28 mouse cellular contexts compared by ENCODE assay signal in the genomic region with DNA sequence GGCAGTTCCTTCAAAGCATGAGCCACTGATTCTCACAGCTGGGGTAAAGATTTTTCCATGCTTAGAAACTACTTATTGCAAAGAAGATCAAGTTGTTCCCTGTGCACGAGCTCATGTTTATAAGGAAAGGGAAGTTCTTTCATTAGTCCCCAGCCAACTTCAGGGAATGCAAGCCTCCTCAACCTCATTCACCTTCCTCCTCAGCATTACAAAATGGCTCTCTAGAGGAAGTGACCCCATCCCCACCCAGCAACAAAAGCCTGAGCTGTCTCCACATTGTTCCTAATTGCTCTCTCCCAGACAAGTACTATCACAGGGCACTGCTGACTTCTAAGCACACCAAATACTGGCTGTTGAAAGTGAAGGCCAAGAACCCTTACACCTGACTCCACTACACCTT. TPM values are rescaled to one million over a fixed set of nuclear protein-coding genes. Genes with fewer than 3 reads are reported as not detected.
DNase-seq lines count a peak whose midpoint lies in the region; ATAC-seq and TF ChIP-seq lines count a peak whose summit lies in the region.
"Had no signal": no experiment of that assay in that cellular context is flagged by ENCODE, and none has a peak within 500 bp of the region (broad histone marks: within the 10 kb centered on the region; RNA-seq: fewer than 3 reads in every experiment).

No protein-coding gene starts in this region.

- H3K36me3 ChIP-seq in intestine, embryonic 15.5 days: no peaks in the 10 kb centered on the region
- H3K36me3 ChIP-seq: forebrain, embryonic 12.5 days; limb, embryonic 13.5 days had no signal

- whole genome bisulfite sequencing in intestine, embryonic 15.5 days: 35% methylated on average over 1 of the region's 1 CpGs

- H3K4me1 ChIP-seq in cortical plate, adult 2 months (ENCODE audit: control insufficient read depth, insufficient read depth, low read length): no peaks in the 10 kb centered on the region
- H3K4me1 ChIP-seq in intestine, embryonic 15.5 days (replicated peaks): no peaks in the 10 kb centered on the region
- H3K4me1 ChIP-seq: forebrain, embryonic 12.5 days; limb, embryonic 13.5 days; neural tube, embryonic 15.5 days had no signal

- DNase-seq in heart, adult 8-10 months (ENCODE audit: low spot score): peak; percentile 52
- DNase-seq in heart, postnatal 14 days: no peak
- DNase-seq in ES-CJ7 (ENCODE audit: low read depth, low spot score): peak; percentile 25
- peak; percentile 79 for DNase-seq in lung, postnatal 36 days
- DNase-seq in ovary, adult 18-20 months (ENCODE audit: low spot score): no peak
- DNase-seq: adrenal gland, postnatal 36 days; B cell, adult 2 months; cerebellum, adult 9-11 months; embryo, embryonic 11 days; kidney, adult 18-20 months; kidney, postnatal 10 days; thymus, postnatal 14 days had no signal

- H3K9me3 ChIP-seq in intestine, embryonic 15.5 days: no peaks in the 10 kb centered on the region
- H3K9me3 ChIP-seq: forebrain, embryonic 12.5 days; limb, embryonic 13.5 days; neural tube, embryonic 15.5 days had no signal

- no peak for ATAC-seq in cerebellum, adult (ENCODE audit: insufficient number of reproducible peaks, low FRiP score, low TSS enrichment)
- ATAC-seq in intestine, embryonic 15.5 days: no peak
- ATAC-seq: hindbrain, postnatal 0 days; Patski had no signal

- peak overlapping the region; percentile 59; the same call in 1 of the 2 replicates for H3K27ac ChIP-seq in cortical plate, adult 2 months (ENCODE audit: insufficient read depth, low read length)
- no peak overlapping the region for H3K27ac ChIP-seq in intestine, embryonic 15.5 days
- H3K27ac ChIP-seq: forebrain, embryonic 12.5 days; hindbrain, postnatal 0 days; limb, embryonic 13.5 days; neural tube, embryonic 15.5 days had no signal

- H3K27me3 ChIP-seq in intestine, embryonic 15.5 days (replicated peaks): no peaks in the 10 kb centered on the region
- H3K27me3 ChIP-seq: forebrain, embryonic 12.5 days; limb, embryonic 13.5 days; neural tube, embryonic 15.5 days; Patski had no signal

- no peak overlapping the region for H3K9ac ChIP-seq in intestine, embryonic 15.5 days
- H3K9ac ChIP-seq: forebrain, embryonic 12.5 days; limb, embryonic 13.5 days; neural tube, embryonic 15.5 days had no signal

- TF ChIP-seq POLR2A in cortical plate, adult 2 months (IDR thresholded peaks at IDR 0.05; ENCODE audit: extremely low read depth, insufficient read depth, low read length): no peak

- intact Hi-C loops in heart, postnatal 14 days (cut with DNase I): no loop called here

- H3K4me2 ChIP-seq in intestine, embryonic 15.5 days (replicated peaks): no peak overlapping the region
- H3K4me2 ChIP-seq: forebrain, embryonic 12.5 days; limb, embryonic 13.5 days; midbrain, embryonic 11.5 days; neural tube, embryonic 15.5 days had no signal

- TF ChIP-seq CTCF in cortical plate, adult 2 months (IDR thresholded peaks at IDR 0.05; ENCODE audit: extremely low read depth, insufficient read depth, low read length): no peak

- H3K4me3 ChIP-seq in cortical plate, adult 2 months (ENCODE audit: insufficient read depth, low read length): no peak overlapping the region
- H3K4me3 ChIP-seq in intestine, embryonic 15.5 days (replicated peaks): no peak overlapping the region
- H3K4me3 ChIP-seq: forebrain, embryonic 12.5 days; limb, embryonic 13.5 days; neural tube, embryonic 15.5 days had no signal

RNA-seq across cellular contexts. Expression of gene Stx3, which starts 14.8 kb away (rescaled TPM):
- total RNA-seq in heart, adult 8-10 months (2022): 1 to 10 TPM; 3.0 to 5.4 (median 3.4) TPM
- total RNA-seq in heart, postnatal 14 days (2021): 1 to 10 TPM; 7.7 to 8.4 TPM
- polyA plus RNA-seq in cortical plate, adult 2 months (2012; rRNA removed): 46.4 and 56.4 TPM in 2 replicates
- polyA plus RNA-seq in intestine, embryonic 15.5 days (2015; fragmentation: Nextera tagmentation; extraction: Ambion mirVana): 41.6 and 44.8 TPM in 2 replicates

RNA-seq across cellular contexts. Expression of gene Mrpl16, which starts 34.2 kb away (rescaled TPM):
- total RNA-seq in heart, adult 8-10 months (2022): 100 to 1,000 TPM; 105 to 122 (median 115) TPM
- total RNA-seq in heart, postnatal 14 days (2021): 100 to 1,000 TPM in 1 of 2 experiments, 10 to 100 TPM in 1; 90.2 to 101 TPM
- polyA plus RNA-seq in cortical plate, adult 2 months (2012; rRNA removed): 38.9 and 39.5 TPM in 2 replicates
- 58.3 and 63.8 TPM in 2 replicates for polyA plus RNA-seq in intestine, embryonic 15.5 days (2015; fragmentation: Nextera tagmentation; extraction: Ambion mirVana)

RNA-seq across cellular contexts. Expression of gene Olfr1417, which starts 34.6 kb away (rescaled TPM):
- not detected for total RNA-seq in heart, adult 8-10 months (2022)
- total RNA-seq in heart, postnatal 14 days (2021): not detected
- not detected in 2 replicates for polyA plus RNA-seq in cortical plate, adult 2 months (2012; rRNA removed)
- polyA plus RNA-seq in intestine, embryonic 15.5 days (2015; fragmentation: Nextera tagmentation; extraction: Ambion mirVana): not detected in 2 replicates
- total RNA-seq: adrenal gland, postnatal 36 days; gastrocnemius, postnatal 4 days; hematopoietic stem cell, adult 5-6 weeks; hindbrain, postnatal 0 days; layer of hippocampus, adult 8-10 months; left cerebral cortex, adult 8-10 months had no signal
- polyA plus RNA-seq: forebrain, embryonic 12.5 days; limb, embryonic 13.5 days; liver, embryonic 16.5 days; midbrain, embryonic 11.5 days; neural tube, embryonic 15.5 days; stomach, embryonic 14.5 days had no signal

RNA-seq across cellular contexts. Expression of gene Olfr1418, which starts 56.4 kb away (rescaled TPM):
- total RNA-seq in heart, adult 8-10 months (2022): not detected
- not detected for total RNA-seq in heart, postnatal 14 days (2021)
- not detected in 2 replicates for polyA plus RNA-seq in cortical plate, adult 2 months (2012; rRNA removed)
- polyA plus RNA-seq in intestine, embryonic 15.5 days (2015; fragmentation: Nextera tagmentation; extraction: Ambion mirVana): not detected in 2 replicates
- total RNA-seq: adrenal gland, postnatal 36 days; gastrocnemius, postnatal 4 days; hematopoietic stem cell, adult 5-6 weeks; hindbrain, postnatal 0 days; layer of hippocampus, adult 8-10 months; left cerebral cortex, adult 8-10 months had no signal
- polyA plus RNA-seq: forebrain, embryonic 12.5 days; frontal cortex, adult 2 months; hindbrain, postnatal 0 days; limb, embryonic 13.5 days; liver, embryonic 16.5 days; midbrain, embryonic 11.5 days; neural tube, embryonic 15.5 days; stomach, embryonic 14.5 days had no signal

RNA-seq across cellular contexts. Expression of gene Gif, which starts 57.1 kb away (rescaled TPM):
- total RNA-seq in heart, adult 8-10 months (2022): not detected
- total RNA-seq in heart, postnatal 14 days (2021): not detected
- polyA plus RNA-seq in cortical plate, adult 2 months (2012; rRNA removed): not detected in 2 replicates
- not detected in 2 replicates for polyA plus RNA-seq in intestine, embryonic 15.5 days (2015; fragmentation: Nextera tagmentation; extraction: Ambion mirVana)
- total RNA-seq: adrenal gland, postnatal 36 days; gastrocnemius, postnatal 4 days; hematopoietic stem cell, adult 5-6 weeks; hindbrain, postnatal 0 days; layer of hippocampus, adult 8-10 months; left cerebral cortex, adult 8-10 months had no signal
- polyA plus RNA-seq: forebrain, embryonic 12.5 days; frontal cortex, adult 2 months; hindbrain, postnatal 0 days; limb, embryonic 13.5 days; liver, embryonic 16.5 days; midbrain, embryonic 11.5 days; neural tube, embryonic 15.5 days had no signal

Comparison
In these comparisons a context has a peak if more than half of its experiments do, and no peak if none do; other contexts are left out.
1. DNase-seq: peak in heart, adult 8-10 months (single experiment), ES-CJ7 (single experiment) and lung, postnatal 36 days (single experiment); none in heart, postnatal 14 days (0 of 2) and ovary, adult 18-20 months (single experiment).